Mouse (Mus musculus) kidney, embryonic 16.5 days (tissue): ENCODE results near the gene Nop2. TPM values are rescaled to one million over a fixed set of nuclear protein-coding genes. Genes with fewer than 3 reads are reported as not detected.

Source experiments
- ATAC-seq: fragments of 200-750 bp; cut with Nextera tagmentation; 2 replicates; pipeline ENCODE4 v1.8.0; 2017; ENCODE audit warnings: moderate TSS enrichment; ENCODE audit not compliant: low FRiP score, low TSS enrichment
- H3K27ac ChIP-seq: fragments of 300-500 bp; sonication (generic); 2 replicates; pipeline ENCODE4 v1.5.1; 2014; ENCODE audit warnings: low read length
- H3K27me3 ChIP-seq: fragments of 300-500 bp; sonication (generic); 2 replicates; pipeline ENCODE4 v1.6.1; 2014; ENCODE audit warnings: low read length, control low read depth, mixed read lengths; ENCODE audit not compliant: insufficient read depth
- H3K36me3 ChIP-seq: fragments of 300-500 bp; sonication (generic); 2 replicates; pipeline ENCODE4 v1.6.1; 2014; ENCODE audit warnings: low read length, control low read depth, mixed read lengths; ENCODE audit not compliant: insufficient read depth
- H3K4me1 ChIP-seq: fragments of 300-500 bp; sonication (generic); 2 replicates; pipeline ENCODE4 v1.6.1; 2014; ENCODE audit warnings: low read length, control low read depth, mixed read lengths; ENCODE audit not compliant: insufficient read depth
- H3K4me2 ChIP-seq: fragments of 300-500 bp; sonication (generic); replicated peaks from 2 replicates; pipeline ENCODE4 v1.6.1; 2014; ENCODE audit warnings: low read depth, low read length
- H3K4me3 ChIP-seq: fragments of 300-500 bp; sonication (generic); 2 replicates; pipeline ENCODE4 v1.5.1; 2014; ENCODE audit warnings: mild to moderate bottlenecking, low read length
- H3K9ac ChIP-seq: fragments of 300-500 bp; sonication (generic); replicated peaks from 2 replicates; pipeline ENCODE4 v1.6.1; 2014; ENCODE audit warnings: low read length
- H3K9me3 ChIP-seq: fragments of 300-500 bp; sonication (generic); 2 replicates; pipeline ENCODE4 v1.6.1; 2016; ENCODE audit warnings: low read length, control low read depth
- WGBS: fragments of 180-500 bp; shearing (Covaris S2); extraction: QIAGEN DNeasy Blood & Tissue Kit; methylation state at CpG from one replicate; pipeline ENCODE4 v1.1.7; 2014; 5-methylcytosine and 5-hydroxymethylcytosine counted together
- microRNA-seq: library from miRNA; unstranded; fragments of <30 nt; microRNA quantifications from one replicate; pipeline ENCODE4, GENCODE M21; 2016
- polyA plus RNA-seq: library from polyadenylated mRNA; unstranded; fragments of >200 nt; fragmentation: Nextera tagmentation; extraction: Ambion mirVana; gene quantifications from 2 replicates; pipeline ENCODE4 v1.2.1, GENCODE M21; 2015

Nop2 gene
- polyA plus RNA-seq, 1 experiment from 2014 or later = 69.3 TPM

DNA sequence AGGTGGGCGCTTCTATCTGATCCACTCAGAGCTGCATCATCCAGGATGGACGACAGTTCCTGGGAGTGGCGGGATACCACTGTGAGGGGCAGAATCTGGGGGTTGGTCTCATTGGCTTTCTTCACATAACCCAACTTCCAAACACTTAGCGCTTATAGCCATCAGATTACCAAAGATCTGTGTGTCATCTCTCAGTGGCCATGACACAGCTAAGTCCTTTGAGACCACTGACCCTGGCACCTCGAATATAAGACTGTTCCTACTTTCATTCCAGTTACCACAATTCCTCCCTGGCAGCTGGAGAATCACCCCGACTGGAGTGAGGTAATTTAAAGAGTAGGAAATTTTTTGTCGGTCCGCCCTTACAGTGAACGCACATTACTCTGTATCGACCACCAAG lies 54.5 kb downstream of the Nop2 start:
- H3K27ac ChIP-seq = no peak overlapping the region
- no peaks in the 10 kb centered on the region for H3K27me3 ChIP-seq
- H3K9ac ChIP-seq = no peak overlapping the region
- no peaks in the 10 kb centered on the region for H3K9me3 ChIP-seq
- ATAC-seq = no peak
- no peak overlapping the region for H3K4me3 ChIP-seq
- peaks cover 8% of the 10 kb centered on the region; the same call in 1 of the 2 replicates for H3K4me1 ChIP-seq
- 86% methylated on average over 10 of the region's 10 CpGs for WGBS
- H3K4me2 ChIP-seq = no peak overlapping the region
- H3K36me3 ChIP-seq = peaks cover 78% of the 10 kb centered on the region

DNA sequence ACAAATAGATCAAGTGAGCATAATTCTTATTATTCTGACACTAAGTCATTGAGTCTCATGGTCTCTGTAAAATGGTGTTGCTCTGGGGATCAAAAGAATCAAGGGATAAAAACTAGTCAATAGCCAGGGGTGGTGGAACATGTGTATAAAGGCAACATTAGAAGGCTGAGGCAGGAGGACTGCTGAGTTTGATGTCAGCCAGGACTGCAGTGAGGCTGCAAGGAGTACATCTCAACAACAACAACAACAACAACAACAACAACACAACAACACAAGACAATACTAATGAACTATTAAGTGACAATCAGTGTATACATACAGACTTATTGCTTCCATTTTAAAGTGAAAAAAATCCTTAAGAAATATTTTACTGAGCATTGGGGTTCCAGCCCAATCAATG lies 59.1 kb downstream of the Nop2 start:
- H3K4me3 ChIP-seq = peak overlapping the region; percentile 77
- H3K9me3 ChIP-seq = no peaks in the 10 kb centered on the region
- H3K36me3 ChIP-seq = peaks cover 51% of the 10 kb centered on the region
- ATAC-seq = no peak
- H3K27me3 ChIP-seq = no peaks in the 10 kb centered on the region
- H3K4me1 ChIP-seq = peaks cover 14% of the 10 kb centered on the region; the same call in 1 of the 2 replicates
- H3K9ac ChIP-seq = peak overlapping the region; percentile 83
- peak overlapping the region; percentile 62 for H3K4me2 ChIP-seq
- peak overlapping the region; percentile 100 for H3K27ac ChIP-seq

DNA sequence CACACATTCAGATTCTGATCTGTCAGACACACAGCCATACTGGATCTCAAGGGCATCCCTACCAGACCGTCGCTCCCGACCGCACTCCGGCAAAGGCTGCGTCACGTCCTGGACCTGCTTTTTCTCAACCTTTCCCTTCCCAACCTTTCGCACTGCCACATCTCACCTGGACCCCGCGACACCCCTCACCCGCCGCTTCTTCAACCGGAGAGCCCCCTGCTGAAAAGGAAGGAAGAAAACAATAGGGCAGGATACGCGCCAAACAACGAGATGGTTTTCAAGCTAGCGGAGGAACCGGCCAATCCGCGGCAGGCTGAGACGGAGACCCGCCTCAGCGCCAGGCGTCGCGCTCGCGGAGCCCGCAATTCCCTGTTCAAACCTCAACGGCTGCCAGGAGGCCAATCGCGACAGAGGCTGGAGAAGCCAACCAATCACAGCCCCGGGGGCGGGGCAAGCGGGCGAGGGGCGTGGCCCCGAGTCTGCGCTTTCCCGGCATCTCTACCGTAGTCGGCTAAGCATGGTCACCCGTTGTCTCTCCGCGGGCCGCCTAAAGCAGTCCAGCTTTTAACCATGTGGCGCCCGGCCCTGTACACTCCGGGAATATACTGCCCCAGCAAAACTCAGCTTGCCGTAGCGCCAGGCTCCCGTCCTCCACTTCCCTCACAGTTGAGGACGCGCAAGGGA lies 59.8 kb downstream of the Nop2 start, which contains the start of the genes Ncapd2 and Mrpl51:
Gene Ncapd2 (minus strand): TSS at position 370 of the 684 bp plus-strand sequence.
Gene Mrpl51 (plus strand): TSS at position 470 of the 684 bp plus-strand sequence.
- Histone ChIP-seq H3K4me3 (peak within 1 kb of the TSS; percentile 77), H3K4me1 (peaks cover 14% of the 10 kb centered on the region; the same call in 1 of the 2 replicates), H3K9ac (peak within 1 kb of the TSS; percentile 92), H3K9me3 (no peaks in the 10 kb centered on the region), H3K27ac (peak within 1 kb of the TSS; percentile 100), H3K4me2 (peak within 1 kb of the TSS; percentile 87), H3K27me3 (no peaks in the 10 kb centered on the region), H3K36me3 (peaks cover 44% of the 10 kb centered on the region)
- WGBS = under 1% methylated on average over 54 of the region's 54 CpGs
- peak; percentile 98 for ATAC-seq

DNA sequence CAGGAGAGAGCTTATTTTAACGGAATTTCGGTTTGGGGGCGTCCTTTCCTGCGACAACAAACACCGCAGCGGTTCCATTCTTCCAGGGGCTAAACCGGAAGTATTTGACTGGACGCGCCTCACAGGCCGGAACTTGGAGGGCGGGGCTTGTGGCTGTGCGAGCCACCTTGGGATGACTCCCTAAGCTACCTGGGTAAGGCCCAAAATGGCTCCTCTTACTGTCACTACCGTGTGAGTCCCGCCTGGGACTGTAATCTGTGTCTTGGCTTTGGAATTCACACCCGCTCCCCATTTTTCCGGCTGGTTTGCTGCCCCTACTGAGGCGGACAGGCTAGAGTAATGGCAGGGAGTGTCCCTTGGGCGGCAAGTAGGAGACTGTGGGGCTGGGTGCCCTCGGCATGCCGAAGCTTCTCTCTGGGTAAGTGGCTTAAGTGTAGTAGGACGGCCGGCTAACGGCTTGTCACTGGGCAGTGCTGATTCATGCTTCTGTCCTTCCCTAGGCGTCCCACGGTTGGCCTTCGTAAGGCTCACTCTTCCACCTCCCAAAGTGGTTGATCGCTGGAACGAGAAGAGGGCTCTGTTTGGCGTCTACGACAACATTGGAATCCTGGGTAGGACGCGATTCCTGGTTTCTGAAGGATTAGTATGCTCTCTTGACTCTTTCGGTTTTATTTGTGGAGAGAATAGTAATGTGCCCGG lies 60.5 kb downstream of the Nop2 start:
- peak overlapping the region; percentile 77 for H3K4me3 ChIP-seq
- H3K27ac ChIP-seq = peak overlapping the region; percentile 100
- peak overlapping the region; percentile 92 for H3K9ac ChIP-seq
- ATAC-seq = peak; percentile 96
- H3K4me1 ChIP-seq = peaks cover 14% of the 10 kb centered on the region; the same call in 1 of the 2 replicates
- H3K36me3 ChIP-seq = peaks cover 37% of the 10 kb centered on the region
- WGBS = under 1% methylated on average over 34 of the region's 34 CpGs
- H3K9me3 ChIP-seq = no peaks in the 10 kb centered on the region
- H3K4me2 ChIP-seq = peak overlapping the region; percentile 87
- no peaks in the 10 kb centered on the region for H3K27me3 ChIP-seq

GRCm38 (mm10) chr6:125192841-125193240 lies 61.1 kb downstream of the Nop2 start:
- 39% methylated on average over 5 of the region's 5 CpGs for WGBS
- H3K9me3 ChIP-seq = no peaks in the 10 kb centered on the region
- H3K27ac ChIP-seq = peak overlapping the region; percentile 100; the same call in 1 of the 2 replicates
- peak overlapping the region; percentile 77 for H3K4me3 ChIP-seq
- ATAC-seq = no peak
- H3K27me3 ChIP-seq = no peaks in the 10 kb centered on the region
- H3K4me2 ChIP-seq = peak overlapping the region; percentile 87
- peak overlapping the region; percentile 92 for H3K9ac ChIP-seq
- peaks cover 30% of the 10 kb centered on the region for H3K36me3 ChIP-seq
- H3K4me1 ChIP-seq = peaks cover 14% of the 10 kb centered on the region; the same call in 1 of the 2 replicates

DNA sequence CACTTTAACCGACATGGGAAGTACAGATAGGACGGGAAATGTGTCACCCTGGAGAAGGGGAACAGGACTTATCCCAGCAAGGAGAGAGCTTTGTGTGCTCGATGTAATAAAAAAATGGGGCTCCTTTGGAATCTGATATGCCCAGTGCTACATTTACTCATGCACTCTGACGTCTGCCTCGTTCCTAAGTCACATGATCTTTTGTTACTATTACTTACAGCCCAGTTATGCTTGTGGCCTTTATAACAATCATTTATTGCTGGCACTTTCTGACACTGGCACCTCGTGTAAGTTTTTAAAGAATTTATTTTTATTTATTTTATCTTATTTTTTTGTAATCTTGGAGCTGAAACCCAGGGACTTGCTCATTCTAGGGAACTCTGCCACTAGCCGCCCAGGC lies 61.7 kb downstream of the Nop2 start:
- Histone ChIP-seq H3K9me3 (no peaks in the 10 kb centered on the region), H3K4me1 (peaks cover 14% of the 10 kb centered on the region; the same call in 1 of the 2 replicates), H3K27me3 (no peaks in the 10 kb centered on the region), H3K9ac (0 out of 2 replicates have a peak overlapping the region, but pooled peaks have one; percentile 92), H3K36me3 (peaks cover 27% of the 10 kb centered on the region), H3K27ac (no peak overlapping the region), H3K4me3 (no peak overlapping the region), H3K4me2 (no peak overlapping the region)
- ATAC-seq = no peak
- 55% methylated on average over 7 of the region's 7 CpGs for WGBS

Small RNA genes within 50 kb of the gene (microRNA-seq; reads per million reads assigned to microRNA genes)
- gene Mir7045 = not detected

Other genes with a start within 250 kb of the Nop2 start
- gene Cd4, start 243.7 kb upstream of the Nop2 start, polyA plus RNA-seq = 0.10 and 0.28 TPM in 2 replicates
- 1.3 and 2.6 TPM in 2 replicates for gene Lag3, start 220.2 kb upstream of the Nop2 start, polyA plus RNA-seq
- gene Ptms, start 211.8 kb upstream of the Nop2 start, polyA plus RNA-seq = 269 and 274 TPM in 2 replicates
- 366 and 380 TPM in 2 replicates for gene Mlf2, start 200.5 kb upstream of the Nop2 start, polyA plus RNA-seq
- 178 and 179 TPM in 2 replicates for gene Cops7a, start 166.4 kb upstream of the Nop2 start, polyA plus RNA-seq
- gene Pianp, start 135.2 kb upstream of the Nop2 start, polyA plus RNA-seq = 2.1 and 2.3 TPM in 2 replicates
- 13.7 and 14.7 TPM in 2 replicates for gene Zfp384, start 122.8 kb upstream of the Nop2 start, polyA plus RNA-seq
- gene Ing4, start 92.1 kb upstream of the Nop2 start, polyA plus RNA-seq = 152 and 158 TPM in 2 replicates
- 16.3 and 20.4 TPM in 2 replicates for gene Acrbp, start 82.2 kb upstream of the Nop2 start, polyA plus RNA-seq
- gene Lpar5, start 64.0 kb upstream of the Nop2 start, polyA plus RNA-seq = 0.30 and 0.60 TPM in 2 replicates
- 72.0 and 80.4 TPM in 2 replicates for gene Chd4, start 35.9 kb upstream of the Nop2 start, polyA plus RNA-seq
- gene Iffo1, start 13.3 kb downstream of the Nop2 start, polyA plus RNA-seq = 7.9 and 8.7 TPM in 2 replicates
- 2,036 and 2,102 TPM in 2 replicates for gene Gapdh, start 34.6 kb downstream of the Nop2 start, polyA plus RNA-seq
- gene Ncapd2, start 59.8 kb downstream of the Nop2 start, polyA plus RNA-seq = 151 and 163 TPM in 2 replicates
- gene Mrpl51, start 59.9 kb downstream of the Nop2 start, polyA plus RNA-seq = 213 and 228 TPM in 2 replicates
- 7.5 and 7.7 TPM in 2 replicates for gene Vamp1, start 83.6 kb downstream of the Nop2 start, polyA plus RNA-seq
- gene Tapbpl, start 100.0 kb downstream of the Nop2 start, polyA plus RNA-seq = 7.4 and 8.2 TPM in 2 replicates
- 2.1 and 2.5 TPM in 2 replicates for gene Cd27, start 105.1 kb downstream of the Nop2 start, polyA plus RNA-seq
- 0.19 and 0.65 TPM in 2 replicates for gene Tuba3a, start 154.1 kb downstream of the Nop2 start, polyA plus RNA-seq
- gene Ltbr, start 182.0 kb downstream of the Nop2 start, polyA plus RNA-seq = 71.6 and 73.7 TPM in 2 replicates
- 7.5 and 7.7 TPM in 2 replicates for gene Scnn1a, start 188.8 kb downstream of the Nop2 start, polyA plus RNA-seq
- gene Tnfrsf1a, start 217.5 kb downstream of the Nop2 start, polyA plus RNA-seq = 91.0 and 93.2 TPM in 2 replicates
- gene Plekhg6, start 248.9 kb downstream of the Nop2 start, polyA plus RNA-seq = 4.9 and 6.0 TPM in 2 replicates